Mouse (Mus musculus) neural tube, embryonic 11.5 days (tissue): ENCODE results near the gene Lyrm7. TPM values are rescaled to one million over a fixed set of nuclear protein-coding genes. Genes with fewer than 3 reads are reported as not detected.

ENCODE experiments used
- ATAC-seq: fragments of 200-750 bp; cut with Nextera tagmentation; 2 replicates; pipeline ENCODE4 v1.8.0; 2017; ENCODE audit warnings: moderate number of reproducible peaks, mild to moderate bottlenecking, moderate TSS enrichment, moderate library complexity; ENCODE audit not compliant: insufficient read depth, low FRiP score, low TSS enrichment
- DNase-seq: peaks from one replicate; pipeline ENCODE4 v3.0.0-alpha.2; 2015; ENCODE audit warnings: low spot score
- H3K27ac ChIP-seq: fragments of 300-500 bp; sonication (generic); 2 replicates; pipeline ENCODE4 v1.5.1; 2014; ENCODE audit warnings: low read depth, mild to moderate bottlenecking, low read length
- H3K27me3 ChIP-seq: fragments of 300-500 bp; sonication (generic); 2 replicates; pipeline ENCODE4 v1.6.1; 2014; ENCODE audit warnings: mild to moderate bottlenecking, low read length, mixed read lengths; ENCODE audit not compliant: control insufficient read depth, insufficient read depth
- H3K36me3 ChIP-seq: fragments of 300-500 bp; sonication (generic); 2 replicates; pipeline ENCODE4 v1.6.1; 2014; ENCODE audit warnings: mild to moderate bottlenecking, low read length, moderate library complexity, mixed read lengths; ENCODE audit not compliant: control insufficient read depth, insufficient read depth
- H3K4me1 ChIP-seq: fragments of 300-500 bp; sonication (generic); 2 replicates; pipeline ENCODE4 v1.6.1; 2014; ENCODE audit warnings: low read length, mixed read lengths; ENCODE audit not compliant: control insufficient read depth, insufficient read depth
- H3K4me2 ChIP-seq: fragments of 300-500 bp; sonication (generic); 2 replicates; pipeline ENCODE4 v1.6.1; 2014; ENCODE audit warnings: low read depth, mild to moderate bottlenecking, moderate library complexity
- H3K4me3 ChIP-seq: fragments of 300-500 bp; sonication (generic); 2 replicates; pipeline ENCODE4 v1.5.1; 2014; ENCODE audit warnings: low read depth, low read length
- H3K9ac ChIP-seq: fragments of 300-500 bp; sonication (generic); 2 replicates; pipeline ENCODE4 v1.6.1; 2014; ENCODE audit warnings: mild to moderate bottlenecking, low read length
- H3K9me3 ChIP-seq: fragments of 300-500 bp; sonication (generic); 2 replicates; pipeline ENCODE4 v1.6.1; 2016; ENCODE audit warnings: low read length; ENCODE audit not compliant: control insufficient read depth
- WGBS: fragments of 180-500 bp; shearing (Covaris S2); extraction: QIAGEN DNeasy Blood & Tissue Kit; methylation state at CpG from one replicate; pipeline ENCODE4 v1.1.7; 2014; 5-methylcytosine and 5-hydroxymethylcytosine counted together
- polyA plus RNA-seq: library from polyadenylated mRNA; unstranded; fragments of >200 nt; fragmentation: Nextera tagmentation; extraction: Ambion mirVana; gene quantifications from 2 replicates; pipeline ENCODE4 v1.2.1, GENCODE M21; 2014

The Lyrm7 gene
- polyA plus RNA-seq, 1 experiment from 2014 or later = 8.6 TPM

DNA sequence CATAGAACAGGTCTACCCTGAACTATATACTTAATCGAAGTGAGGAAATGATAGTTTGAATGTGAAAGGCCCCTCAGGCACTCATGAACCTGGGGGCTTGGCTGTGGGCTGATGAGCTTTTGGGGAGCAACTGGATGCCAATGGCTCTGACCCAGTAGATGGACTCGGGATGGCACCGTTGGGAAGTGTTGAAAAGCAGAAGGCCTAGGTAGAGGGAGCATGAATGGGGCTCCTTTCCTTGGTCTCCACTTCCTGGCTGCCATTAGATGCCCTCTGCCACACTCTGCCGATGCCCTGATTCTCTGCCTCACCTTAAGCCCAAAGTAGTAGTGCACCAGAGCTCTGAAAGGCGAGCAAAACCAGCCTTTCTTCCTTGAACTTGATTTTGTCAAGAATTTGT, 15.3 kb upstream of the Lyrm7 start:
- H3K9ac ChIP-seq = no peak overlapping the region
- H3K4me1 ChIP-seq = no peaks in the 10 kb centered on the region
- H3K27me3 ChIP-seq = no peaks in the 10 kb centered on the region
- ATAC-seq (no peak), DNase-seq (no peak)
- H3K27ac ChIP-seq = no peak overlapping the region
- no peak overlapping the region for H3K4me2 ChIP-seq
- H3K9me3 ChIP-seq = no peaks in the 10 kb centered on the region
- WGBS = 88% methylated on average over 5 of the region's 5 CpGs
- H3K4me3 ChIP-seq = no peak overlapping the region
- peaks cover 17% of the 10 kb centered on the region for H3K36me3 ChIP-seq

- H3K27me3 ChIP-seq = no peaks in the 10 kb centered on the region
- DNase-seq (no peak), ATAC-seq (no peak)
- H3K4me2 ChIP-seq = no peak overlapping the region
- no peaks in the 10 kb centered on the region for H3K9me3 ChIP-seq
- WGBS = 82% methylated on average over 7 of the region's 7 CpGs
- H3K4me1 ChIP-seq = peaks cover 4% of the 10 kb centered on the region; the same call in 1 of the 2 replicates
- no peak overlapping the region for H3K27ac ChIP-seq
- peaks cover 17% of the 10 kb centered on the region for H3K36me3 ChIP-seq
- H3K9ac ChIP-seq = no peak overlapping the region
- H3K4me3 ChIP-seq = no peak overlapping the region
Observed at GRCm38 (mm10) chr11:54871831-54872537, 11.3 kb upstream of the Lyrm7 start.

DNA sequence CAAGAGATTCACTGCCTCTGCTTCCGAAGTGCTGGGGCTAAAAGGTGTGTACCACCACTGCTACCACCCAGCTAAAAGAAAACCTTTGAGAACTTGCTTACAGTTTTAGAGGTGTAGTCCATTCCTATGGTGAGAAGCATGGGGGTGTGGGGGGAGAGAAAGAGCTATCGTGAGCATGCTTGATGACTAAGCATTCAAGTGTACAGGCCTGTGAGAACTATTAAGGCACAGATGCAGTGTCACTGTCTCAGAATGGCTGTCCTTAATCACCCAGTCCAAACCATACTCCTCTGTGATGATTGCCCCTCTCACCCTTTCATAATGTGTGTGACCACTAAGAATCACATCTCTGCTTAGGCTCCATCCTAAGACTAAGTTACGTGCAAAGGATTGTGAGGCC, 8.6 kb upstream of the Lyrm7 start:
- Histone ChIP-seq H3K36me3 (peaks cover 16% of the 10 kb centered on the region), H3K27me3 (no peaks in the 10 kb centered on the region), H3K27ac (no peak overlapping the region), H3K4me1 (peaks cover 4% of the 10 kb centered on the region; the same call in 1 of the 2 replicates), H3K9me3 (no peaks in the 10 kb centered on the region), H3K4me3 (no peak overlapping the region), H3K9ac (no peak overlapping the region), H3K4me2 (no peak overlapping the region)
- DNase-seq (no peak), ATAC-seq (no peak)
- 84% methylated on average over 3 of the region's 3 CpGs for WGBS

GRCm38 (mm10) chr11:54868445-54868844, 7.7 kb upstream of the Lyrm7 start:
- no peak overlapping the region for H3K9ac ChIP-seq
- 84% methylated on average over 2 of the region's 2 CpGs for WGBS
- peaks cover 11% of the 10 kb centered on the region for H3K36me3 ChIP-seq
- H3K9me3 ChIP-seq = no peaks in the 10 kb centered on the region
- no peak overlapping the region for H3K27ac ChIP-seq
- peaks cover 4% of the 10 kb centered on the region; the same call in 1 of the 2 replicates for H3K4me1 ChIP-seq
- no peak for DNase-seq
- no peak overlapping the region; the same call in 1 of the 2 replicates for H3K4me2 ChIP-seq
- ATAC-seq = no peak
- H3K4me3 ChIP-seq = no peak overlapping the region
- no peaks in the 10 kb centered on the region for H3K27me3 ChIP-seq

DNA sequence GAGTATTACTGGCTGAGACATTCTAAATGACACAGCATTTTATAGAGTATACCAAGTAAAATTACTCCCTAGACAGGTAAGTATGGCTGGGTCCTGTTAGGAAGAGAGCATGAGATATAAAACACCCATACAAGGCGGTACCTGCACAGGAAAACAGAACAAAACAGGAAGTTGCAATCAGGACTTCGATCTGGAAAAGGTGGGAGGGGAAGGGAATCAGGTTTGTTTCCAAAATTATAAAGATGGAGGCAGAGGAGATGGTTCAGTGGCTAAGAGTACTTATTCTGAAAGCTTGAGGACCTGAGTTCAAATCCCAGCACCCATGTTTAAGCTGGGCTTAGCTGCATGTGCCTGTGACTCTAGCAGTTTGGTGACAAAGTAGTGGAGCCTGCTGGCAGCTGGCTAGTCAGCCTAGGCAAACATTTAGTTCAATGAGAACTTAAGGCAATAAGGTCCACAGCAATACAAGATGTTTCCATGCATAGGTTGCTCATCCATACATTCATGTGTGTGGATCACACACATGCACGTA, 7.3 kb upstream of the Lyrm7 start:
- DNase-seq = no peak
- no peak for ATAC-seq
- no peaks in the 10 kb centered on the region for H3K27me3 ChIP-seq
- peak overlapping the region; percentile 46 for H3K4me2 ChIP-seq
- H3K9me3 ChIP-seq = no peaks in the 10 kb centered on the region
- no peak overlapping the region for H3K27ac ChIP-seq
- WGBS = 93% methylated on average over 3 of the region's 3 CpGs
- peaks cover 10% of the 10 kb centered on the region for H3K36me3 ChIP-seq
- H3K4me1 ChIP-seq = peaks cover 4% of the 10 kb centered on the region; the same call in 1 of the 2 replicates
- peak overlapping the region; percentile 89; the same call in 1 of the 2 replicates for H3K4me3 ChIP-seq
- no peak overlapping the region for H3K9ac ChIP-seq

GRCm38 (mm10) chr11:54867049-54867385, 6.3 kb upstream of the Lyrm7 start:
- Histone ChIP-seq H3K36me3 (peaks cover 7% of the 10 kb centered on the region), H3K27me3 (no peaks in the 10 kb centered on the region), H3K4me2 (peak overlapping the region; percentile 46), H3K9ac (peak overlapping the region; percentile 98), H3K27ac (peak overlapping the region; percentile 71; the same call in 1 of the 2 replicates), H3K4me1 (peaks cover 4% of the 10 kb centered on the region; the same call in 1 of the 2 replicates), H3K9me3 (no peaks in the 10 kb centered on the region), H3K4me3 (peak overlapping the region; percentile 89)
- ATAC-seq (no peak), DNase-seq (no peak)
- WGBS = 3% methylated on average over 5 of the region's 5 CpGs

DNA sequence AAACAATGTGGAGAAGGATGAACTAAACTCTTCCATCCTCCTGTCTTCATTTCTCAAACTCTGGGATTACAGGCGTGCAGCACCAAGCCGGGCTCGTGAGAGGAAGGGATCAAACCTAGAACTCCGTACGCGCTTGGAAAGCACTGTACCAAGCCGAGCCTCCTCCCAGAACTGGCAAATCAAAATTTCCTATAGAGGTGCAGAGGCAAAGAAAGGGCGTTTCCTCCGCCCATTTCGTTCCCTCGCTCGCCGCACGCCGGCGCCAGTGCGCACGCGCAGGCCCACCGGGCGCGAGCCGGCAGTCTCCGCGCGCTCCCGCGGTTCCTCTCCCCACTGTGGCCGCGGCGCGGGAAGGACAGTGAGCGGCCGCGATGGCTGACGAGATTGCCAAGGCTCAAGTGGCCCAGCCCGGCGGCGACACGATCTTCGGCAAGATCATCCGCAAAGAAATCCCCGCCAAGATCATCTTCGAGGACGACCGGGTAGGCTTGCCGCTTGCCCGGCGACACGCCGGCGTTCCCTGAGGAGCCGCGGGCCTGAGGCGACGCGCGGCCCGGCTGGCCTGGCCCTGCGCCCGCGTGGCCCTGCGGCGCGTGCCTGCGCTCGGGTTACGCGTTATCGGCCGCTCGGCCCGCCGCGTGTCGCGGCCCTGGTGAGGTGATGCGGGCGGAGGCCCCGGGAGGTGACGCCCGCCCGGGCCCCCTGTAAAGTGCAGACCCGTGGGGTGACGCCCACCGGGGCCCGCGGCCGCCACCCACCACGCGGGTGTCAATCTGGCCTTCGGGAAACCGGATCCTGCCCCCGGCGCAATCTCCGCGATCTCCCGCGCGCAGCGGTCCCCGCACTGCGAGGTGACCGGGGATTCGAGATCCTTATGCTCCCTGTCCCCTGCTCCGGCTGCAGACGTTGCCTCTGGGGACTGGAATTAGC, 5.7 kb upstream of the Lyrm7 start, which contains the start of gene Hint1:
Hint1 (plus strand) TSS at position 265 of the 930 bp plus-strand sequence.
- Histone ChIP-seq H3K4me1 (peaks cover 4% of the 10 kb centered on the region; the same call in 1 of the 2 replicates), H3K9me3 (no peaks in the 10 kb centered on the region), H3K36me3 (peaks cover 3% of the 10 kb centered on the region), H3K4me3 (peak within 1 kb of the TSS; percentile 89), H3K9ac (peak within 1 kb of the TSS; percentile 98), H3K4me2 (peak within 1 kb of the TSS; percentile 46), H3K27ac (peak within 1 kb of the TSS; percentile 71), H3K27me3 (no peaks in the 10 kb centered on the region)
- ATAC-seq (peak; percentile 79), DNase-seq (peak; percentile 95)
- under 1% methylated on average over 107 of the region's 107 CpGs for WGBS

DNA sequence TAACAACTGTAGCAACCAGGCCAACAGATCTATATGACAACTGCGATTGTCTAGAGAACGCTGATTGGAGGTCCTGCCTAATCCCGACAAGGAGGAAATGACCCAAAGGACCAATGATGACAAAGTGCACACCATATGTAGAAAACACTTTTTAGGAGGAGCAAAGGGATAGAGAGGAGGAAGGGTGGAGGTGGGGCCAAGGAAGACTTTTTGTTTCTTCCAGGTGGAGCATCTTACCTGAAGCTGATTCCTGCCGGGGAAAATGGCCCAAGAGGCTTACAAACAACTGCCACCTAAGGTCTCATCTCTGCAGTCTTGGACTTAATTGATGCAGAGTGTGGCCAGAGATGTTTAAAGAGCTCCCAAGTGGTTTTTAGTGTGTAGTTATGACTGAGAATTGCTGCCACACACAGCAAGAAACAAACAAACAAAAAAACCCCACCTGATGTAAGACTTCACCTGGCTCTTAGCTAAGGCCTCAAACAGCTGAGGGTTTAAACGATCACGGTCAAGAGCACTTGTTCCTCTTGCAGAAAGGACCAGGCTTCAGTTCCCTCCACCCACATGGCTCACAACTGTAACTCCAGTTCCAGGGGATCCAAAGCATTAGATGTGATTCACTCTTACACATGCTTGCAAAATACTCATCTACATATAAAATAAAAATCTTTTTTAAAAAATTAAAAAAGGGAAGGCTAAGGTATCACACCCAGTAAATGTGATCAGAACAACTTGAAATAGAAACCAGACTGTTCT, 4.8 kb upstream of the Lyrm7 start:
- Histone ChIP-seq H3K36me3 (no peaks in the 10 kb centered on the region; the same call in 1 of the 2 replicates), H3K27ac (peak overlapping the region; percentile 71), H3K4me1 (peaks cover 4% of the 10 kb centered on the region; the same call in 1 of the 2 replicates), H3K4me2 (peak overlapping the region; percentile 46), H3K27me3 (no peaks in the 10 kb centered on the region), H3K4me3 (peak overlapping the region; percentile 89), H3K9ac (peak overlapping the region; percentile 98), H3K9me3 (no peaks in the 10 kb centered on the region)
- WGBS = 77% methylated on average over 6 of the region's 6 CpGs
- DNase-seq = no peak
- ATAC-seq = no peak
